Mouse (Mus musculus): ENCODE measurements around the gene Cenpv. TPM values are rescaled to one million over a fixed set of nuclear protein-coding genes. Genes with fewer than 3 reads are reported as not detected.

The Cenpv gene
- polyA plus RNA-seq (2016; fragmentation: Nextera tagmentation; extraction: Ambion mirVana), result 44.5 and 47.9 TPM in 2 replicates

- H3K27ac ChIP-seq, result peak within 1 kb of the TSS; percentile 75
- peaks cover 7% of the 10 kb centered on the region; the same call in 1 of the 2 replicates for H3K36me3 ChIP-seq
- peaks cover 16% of the 10 kb centered on the region for H3K27me3 ChIP-seq
- WGBS, result 6% methylated on average over 50 of the region's 57 CpGs
- H3K9ac ChIP-seq (replicated peaks), result peak within 1 kb of the TSS; percentile 95
- H3K4me3 ChIP-seq (replicated peaks), result peak within 1 kb of the TSS; percentile 91
- peak within 1 kb of the TSS; percentile 85 for H3K4me2 ChIP-seq
- H3K9me3 ChIP-seq, result no peaks in the 10 kb centered on the region
- peak; percentile 53; the same call in 1 of the 2 replicates for ATAC-seq (ENCODE audit: insufficient number of reproducible peaks, insufficient read depth, low FRiP score, low TSS enrichment, low read depth)
- H3K4me1 ChIP-seq (replicated peaks), result peaks cover 3% of the 10 kb centered on the region; the same call in 1 of the 2 replicates
These were observed at the start of gene Cenpv for GRCm38 (mm10) chr11:62539089-62539890. Gene Cenpv, minus strand, starts transcription at chr11:62539261.

DNA sequence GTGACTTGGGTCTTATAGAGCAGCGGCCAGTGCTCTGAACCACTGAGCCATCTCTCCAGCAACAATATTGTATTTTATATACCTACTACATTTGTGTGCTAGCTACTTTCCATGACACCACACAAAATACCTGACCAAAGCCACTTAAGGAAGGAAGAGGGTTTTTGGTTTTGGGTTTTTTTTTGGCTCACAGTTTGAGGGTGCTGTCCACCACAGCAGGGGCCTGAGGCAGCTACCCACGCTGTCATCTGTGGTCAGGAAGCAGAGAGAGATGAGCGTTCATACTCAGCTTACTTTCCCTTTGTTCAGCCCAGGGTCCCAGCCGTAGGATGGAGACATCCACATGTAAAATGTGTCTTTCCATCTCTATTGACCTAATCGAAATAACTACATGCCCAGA lies 48.0 kb upstream of the Cenpv start:
- Histone ChIP-seq H3K9me3 (no peaks in the 10 kb centered on the region), H3K36me3 (no peaks in the 10 kb centered on the region), H3K27me3 (no peaks in the 10 kb centered on the region), H3K4me3 (replicated peaks) (no peak overlapping the region), H3K4me2 (no peak overlapping the region), H3K4me1 (replicated peaks) (peaks cover 3% of the 10 kb centered on the region; the same call in 1 of the 2 replicates), H3K27ac (no peak overlapping the region), H3K9ac (replicated peaks) (no peak overlapping the region)
- 90% methylated on average over 5 of the region's 5 CpGs for WGBS
- no peak for ATAC-seq (ENCODE audit: insufficient number of reproducible peaks, insufficient read depth, low FRiP score, low TSS enrichment, low read depth)

DNA sequence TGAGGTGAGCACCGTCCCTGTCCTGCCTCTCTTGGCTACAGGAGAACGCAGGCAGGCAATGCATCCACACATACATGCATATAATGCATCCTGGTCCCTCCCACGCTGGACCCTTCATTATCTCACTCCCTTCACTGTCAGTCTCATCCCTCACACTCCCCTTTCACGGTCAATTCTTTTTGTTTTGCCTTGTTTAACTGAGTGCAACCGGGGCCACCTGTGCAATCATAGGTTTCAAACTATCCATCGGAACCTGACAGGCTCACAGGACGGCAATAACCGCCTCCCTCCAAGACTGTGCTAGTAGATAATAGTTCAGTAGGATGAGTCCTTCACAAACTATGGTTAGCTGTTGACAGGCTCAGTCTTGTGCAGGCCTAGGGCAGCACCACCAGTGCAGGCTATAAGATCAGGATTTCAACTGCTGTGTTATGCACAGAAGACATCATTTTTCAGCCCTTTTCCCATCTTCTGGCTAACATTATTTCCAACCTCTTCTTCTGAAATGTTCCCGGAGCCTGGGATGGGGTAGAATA lies 45.7 kb upstream of the Cenpv start:
- H3K4me1 ChIP-seq (replicated peaks), result no peaks in the 10 kb centered on the region
- H3K36me3 ChIP-seq, result no peaks in the 10 kb centered on the region
- no peaks in the 10 kb centered on the region for H3K9me3 ChIP-seq
- no peaks in the 10 kb centered on the region for H3K27me3 ChIP-seq
- no peak for ATAC-seq (ENCODE audit: insufficient number of reproducible peaks, insufficient read depth, low FRiP score, low TSS enrichment, low read depth)
- no peak overlapping the region for H3K4me2 ChIP-seq
- no peak overlapping the region for H3K4me3 ChIP-seq (replicated peaks)
- 84% methylated on average over 9 of the region's 9 CpGs for WGBS
- H3K27ac ChIP-seq, result no peak overlapping the region
- H3K9ac ChIP-seq (replicated peaks), result no peak overlapping the region

DNA sequence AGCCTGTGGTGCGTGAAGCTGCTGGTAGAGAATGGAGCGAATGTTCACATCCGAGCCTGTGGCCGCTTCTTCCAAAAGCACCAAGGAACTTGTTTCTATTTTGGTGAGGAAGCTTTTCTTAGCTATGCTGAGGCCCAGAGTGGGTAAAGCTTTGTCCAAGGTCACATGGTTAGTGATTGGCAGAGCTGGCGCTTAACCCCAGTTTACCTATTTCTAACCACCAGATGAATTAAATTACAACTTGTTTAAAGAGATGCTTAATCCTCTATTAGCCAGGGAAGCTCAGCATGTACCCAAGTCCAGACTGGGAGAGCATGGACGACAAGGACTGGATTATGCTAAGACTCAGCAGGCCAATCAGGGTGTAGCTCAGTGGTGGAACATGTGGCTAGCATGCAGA lies 44.0 kb upstream of the Cenpv start:
- Histone ChIP-seq H3K4me3 (replicated peaks) (no peak overlapping the region), H3K27me3 (no peaks in the 10 kb centered on the region), H3K27ac (no peak overlapping the region), H3K9me3 (no peaks in the 10 kb centered on the region), H3K4me2 (no peak overlapping the region), H3K36me3 (no peaks in the 10 kb centered on the region), H3K9ac (replicated peaks) (no peak overlapping the region), H3K4me1 (replicated peaks) (no peaks in the 10 kb centered on the region)
- ATAC-seq (ENCODE audit: insufficient number of reproducible peaks, insufficient read depth, low FRiP score, low TSS enrichment, low read depth), result no peak
- WGBS, result 81% methylated on average over 6 of the region's 6 CpGs

DNA sequence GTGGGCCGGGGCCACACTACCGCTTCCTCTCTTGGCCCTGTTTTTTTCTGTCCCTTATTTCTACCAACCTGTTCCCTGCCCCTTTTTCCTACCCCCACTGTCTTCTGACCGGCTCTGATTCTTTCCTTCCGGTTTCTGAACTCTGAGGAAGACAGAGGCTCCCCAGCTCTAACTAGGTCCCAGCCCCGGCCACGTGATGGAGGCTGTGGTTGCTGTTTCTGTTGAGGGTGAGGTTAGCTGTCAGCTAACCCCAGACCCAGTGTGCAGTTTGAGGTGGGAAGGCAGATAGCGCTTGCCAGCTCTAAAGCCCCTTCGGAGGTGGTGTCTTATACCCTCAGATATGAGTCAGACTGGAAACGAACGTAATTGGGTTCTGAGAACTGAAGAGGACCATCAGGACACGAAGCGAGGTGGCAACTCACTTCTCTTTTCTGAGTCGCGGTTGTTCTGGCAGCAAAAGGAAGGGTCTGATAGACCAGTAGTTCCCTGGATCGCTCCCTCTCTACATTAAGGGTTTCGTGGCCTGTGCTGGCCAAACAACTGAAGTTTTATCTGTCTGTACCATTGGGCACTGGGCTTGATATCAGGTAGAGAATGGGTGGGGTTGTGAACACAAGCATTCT lies 37.6 kb upstream of the Cenpv start:
- peak overlapping the region; percentile 99; the same call in 1 of the 2 replicates for H3K4me2 ChIP-seq
- WGBS, result 62% methylated on average over 16 of the region's 16 CpGs
- no peaks in the 10 kb centered on the region for H3K36me3 ChIP-seq
- no peak for ATAC-seq (ENCODE audit: insufficient number of reproducible peaks, insufficient read depth, low FRiP score, low TSS enrichment, low read depth)
- peaks cover 15% of the 10 kb centered on the region for H3K27me3 ChIP-seq
- peaks cover 8% of the 10 kb centered on the region; the same call in 1 of the 2 replicates for H3K4me1 ChIP-seq (replicated peaks)
- no peaks in the 10 kb centered on the region for H3K9me3 ChIP-seq
- H3K4me3 ChIP-seq (replicated peaks), result peak overlapping the region; percentile 50; the same call in 1 of the 2 replicates
- H3K9ac ChIP-seq (replicated peaks), result no peak overlapping the region
- no peak overlapping the region for H3K27ac ChIP-seq

- peaks cover 15% of the 10 kb centered on the region for H3K27me3 ChIP-seq
- no peak; the same call in 1 of the 2 replicates for ATAC-seq (ENCODE audit: insufficient number of reproducible peaks, insufficient read depth, low FRiP score, low TSS enrichment, low read depth)
- WGBS, result 6% methylated on average over 27 of the region's 27 CpGs
- peak overlapping the region; percentile 50 for H3K4me3 ChIP-seq (replicated peaks)
- H3K9ac ChIP-seq (replicated peaks), result peak overlapping the region; percentile 50
- H3K27ac ChIP-seq, result no peak overlapping the region
- no peaks in the 10 kb centered on the region for H3K36me3 ChIP-seq
- peaks cover 8% of the 10 kb centered on the region; the same call in 1 of the 2 replicates for H3K4me1 ChIP-seq (replicated peaks)
- H3K4me2 ChIP-seq, result peak overlapping the region; percentile 99
- no peaks in the 10 kb centered on the region for H3K9me3 ChIP-seq
These were observed 36.8 kb upstream of the Cenpv start for GRCm38 (mm10) chr11:62575659-62576438.

DNA sequence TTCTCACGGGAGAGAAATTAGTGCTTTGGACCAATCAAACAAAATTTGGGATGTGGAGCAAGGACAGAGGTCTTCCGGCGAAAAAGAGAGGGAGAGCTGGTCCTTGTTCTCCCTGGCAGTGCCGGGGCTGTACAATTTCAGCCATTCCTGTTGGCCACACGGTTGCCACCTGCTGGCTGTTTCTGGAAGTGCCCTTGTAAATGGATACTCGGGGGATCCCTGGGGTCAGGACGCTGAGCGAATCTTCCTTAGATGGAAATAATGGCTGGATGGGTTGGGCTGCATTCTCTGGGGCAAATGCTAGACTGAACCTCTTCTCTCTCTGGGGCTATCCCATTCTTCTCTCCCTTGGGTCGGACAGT lies 36.2 kb upstream of the Cenpv start:
- no peaks in the 10 kb centered on the region for H3K9me3 ChIP-seq
- H3K9ac ChIP-seq (replicated peaks), result peak overlapping the region; percentile 50
- no peaks in the 10 kb centered on the region for H3K36me3 ChIP-seq
- H3K4me3 ChIP-seq (replicated peaks), result peak overlapping the region; percentile 50
- H3K4me1 ChIP-seq (replicated peaks), result peaks cover 8% of the 10 kb centered on the region; the same call in 1 of the 2 replicates
- peaks cover 15% of the 10 kb centered on the region for H3K27me3 ChIP-seq
- WGBS, result 4% methylated on average over 9 of the region's 9 CpGs
- no peak overlapping the region for H3K27ac ChIP-seq
- H3K4me2 ChIP-seq, result peak overlapping the region; percentile 99
- 0 out of 2 replicates have a peak, but pooled peaks have one; percentile 37 for ATAC-seq (ENCODE audit: insufficient number of reproducible peaks, insufficient read depth, low FRiP score, low TSS enrichment, low read depth)

DNA sequence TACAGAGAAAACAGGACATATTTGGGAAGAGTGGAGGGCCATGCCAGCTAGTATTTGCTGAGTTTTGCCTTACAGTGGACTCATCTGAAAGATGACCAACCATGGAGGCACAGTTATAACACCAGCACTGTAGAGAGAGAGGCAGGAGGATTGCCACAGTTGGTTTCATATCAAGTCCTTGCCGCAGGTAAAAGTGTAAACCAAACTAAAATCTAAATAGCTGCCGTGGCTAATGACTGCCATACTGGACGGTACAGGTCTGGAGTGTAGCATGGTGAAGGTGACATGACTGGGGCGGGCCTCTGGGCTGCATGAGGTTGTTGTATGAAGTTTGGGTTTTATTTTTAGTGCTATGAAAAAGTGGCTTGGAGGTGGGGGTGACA lies 35.6 kb upstream of the Cenpv start:
- Histone ChIP-seq H3K9me3 (no peaks in the 10 kb centered on the region), H3K27me3 (peaks cover 15% of the 10 kb centered on the region), H3K4me3 (replicated peaks) (no peak overlapping the region), H3K9ac (replicated peaks) (no peak overlapping the region), H3K4me2 (no peak overlapping the region), H3K36me3 (no peaks in the 10 kb centered on the region), H3K4me1 (replicated peaks) (peaks cover 8% of the 10 kb centered on the region; the same call in 1 of the 2 replicates), H3K27ac (no peak overlapping the region)
- ATAC-seq (ENCODE audit: insufficient number of reproducible peaks, insufficient read depth, low FRiP score, low TSS enrichment, low read depth), result no peak
- 80% methylated on average over 4 of the region's 4 CpGs for WGBS

DNA sequence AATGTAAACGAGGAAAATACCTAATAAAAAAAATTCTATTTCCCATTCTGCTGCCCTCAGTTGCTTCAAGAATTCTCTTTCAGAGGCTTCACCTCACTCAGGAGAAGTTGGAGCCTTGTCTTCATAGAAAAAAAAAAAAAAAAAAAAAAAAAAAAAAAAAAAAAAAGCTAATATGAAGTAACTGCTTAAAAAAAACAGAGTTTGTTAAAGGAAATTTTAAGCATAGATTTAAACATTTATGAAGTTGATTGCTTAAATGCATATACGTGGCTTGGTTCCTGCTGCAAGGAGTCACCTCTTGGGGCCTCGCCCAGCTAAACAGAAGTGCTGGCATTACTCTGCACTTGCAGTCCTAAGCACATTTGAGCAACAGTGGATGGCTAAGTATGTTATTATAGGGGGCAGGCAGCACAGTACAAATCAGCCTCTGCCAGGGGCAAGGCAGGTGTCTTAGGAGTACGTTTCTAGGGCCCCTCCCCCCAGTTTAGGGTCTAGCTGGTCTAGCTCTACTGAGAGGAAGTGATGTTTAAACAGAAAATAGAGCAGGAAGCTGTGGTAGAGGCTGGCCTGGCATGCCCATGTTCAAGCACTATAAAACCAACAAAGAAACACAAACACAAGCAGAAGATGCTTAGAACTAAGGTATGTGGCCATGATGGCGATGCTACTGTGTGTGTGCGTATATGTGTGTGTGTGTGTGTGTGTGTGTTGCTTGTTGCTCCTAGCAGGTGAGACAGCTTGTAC lies 35.1 kb upstream of the Cenpv start, which contains the start of gene Trpv2:
Gene Trpv2 (plus strand): TSS at position 528 of the 744 bp plus-strand sequence.
- H3K9me3 ChIP-seq, result no peaks in the 10 kb centered on the region; the same call in 1 of the 2 replicates
- no peak for ATAC-seq (ENCODE audit: insufficient number of reproducible peaks, insufficient read depth, low FRiP score, low TSS enrichment, low read depth)
- H3K27me3 ChIP-seq, result peaks cover 15% of the 10 kb centered on the region
- H3K4me3 ChIP-seq (replicated peaks), result peak within 1 kb of the TSS; percentile 50
- H3K4me2 ChIP-seq, result peak within 1 kb of the TSS; percentile 99
- WGBS, result 81% methylated on average over 6 of the region's 6 CpGs
- no peak within 1 kb of the TSS for H3K9ac ChIP-seq (replicated peaks)
- H3K27ac ChIP-seq, result no peak within 1 kb of the TSS
- H3K36me3 ChIP-seq, result no peaks in the 10 kb centered on the region
- peaks cover 8% of the 10 kb centered on the region; the same call in 1 of the 2 replicates for H3K4me1 ChIP-seq (replicated peaks)

DNA sequence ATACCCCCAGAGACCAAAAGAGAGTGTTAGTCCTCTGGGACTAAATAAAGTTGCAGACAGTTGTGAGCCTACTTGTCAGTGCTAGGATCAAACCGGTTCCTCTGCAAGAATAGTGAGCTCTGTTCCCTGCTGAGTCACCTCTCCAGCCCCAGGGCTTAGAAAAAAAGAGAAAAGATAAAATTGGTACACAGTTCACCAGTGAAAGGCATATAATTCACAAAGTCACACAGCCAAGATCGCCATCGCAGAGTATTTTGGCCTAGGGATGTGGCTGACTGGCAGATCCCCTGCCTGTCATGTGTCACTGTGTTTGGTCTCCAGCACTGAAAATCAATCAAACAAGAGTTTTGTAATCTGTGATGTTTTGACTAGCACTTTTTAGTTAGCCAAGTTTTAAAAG lies 29.2 kb upstream of the Cenpv start:
- Histone ChIP-seq H3K4me1 (replicated peaks) (no peaks in the 10 kb centered on the region), H3K4me2 (no peak overlapping the region), H3K9ac (replicated peaks) (no peak overlapping the region), H3K9me3 (no peaks in the 10 kb centered on the region; the same call in 1 of the 2 replicates), H3K36me3 (no peaks in the 10 kb centered on the region), H3K4me3 (replicated peaks) (no peak overlapping the region), H3K27me3 (no peaks in the 10 kb centered on the region), H3K27ac (no peak overlapping the region)
- no peak for ATAC-seq (ENCODE audit: insufficient number of reproducible peaks, insufficient read depth, low FRiP score, low TSS enrichment, low read depth)
- 76% methylated on average over 3 of the region's 3 CpGs for WGBS

Data from limb, embryonic 12.5 days (tissue).